Mouse (Mus musculus): ENCODE results near the gene Asf1b. TPM values are rescaled to one million over a fixed set of nuclear protein-coding genes. Genes with fewer than 3 reads are reported as not detected.
A peak's percentile ranks its signal among the peaks of the same experiment; 100 is the strongest.

The Asf1b gene
- total and polyA plus RNA-seq, 3 experiments = 62.2 to 101 (median 71.1) TPM

GRCm38 (mm10) chr8:83976101-83976630 lies 20.9 kb downstream of the Asf1b start:
- Histone ChIP-seq H3K4me2 (ENCODE audit: insufficient read depth, low read depth, poor library complexity, severe bottlenecking) (no peak overlapping the region), H3K36me3 (replicated peaks in 1 of 2; ENCODE audit: control insufficient read depth in 1 of 2, insufficient read depth in 1 of 2, low read length in 1 of 2) (peaks cover 5 to 31% of the 10 kb centered on the region in 2 experiments), H3K4me3 (replicated peaks in 1 of 3; ENCODE audit: low read depth in 2 of 3, low read length in 2 of 3, poor library complexity in 1 of 3) (no peak overlapping the region), H3K4me1 (ENCODE audit: control insufficient read depth in 1 of 2, insufficient read depth in 2 of 2) (peaks cover 14 to 54% of the 10 kb centered on the region in 2 experiments), H3K27me3 (replicated peaks) (no peaks in the 10 kb centered on the region), H3K27ac (ENCODE audit: insufficient read depth, low read depth) (no peak overlapping the region), H3K79me2 (replicated peaks; ENCODE audit: control insufficient read depth, extremely low read depth, insufficient read depth, poor library complexity, severe bottlenecking) (peaks cover 3% of the 10 kb centered on the region; the same call in 1 of the 2 replicates), H3K9me3 (replicated peaks; ENCODE audit: low read length) (no peaks in the 10 kb centered on the region), H3K9ac (ENCODE audit: insufficient read depth, low read depth) (no peak overlapping the region)
- in situ Hi-C loops (cut with MboI; ENCODE audit: low pct_ligation_motif_present, low pct_unique_long_range_greater_than_20kb, low sequenced_read_pairs) = no loop called here
- TF ChIP-seq SMC3 (IDR thresholded peaks at IDR 0.05; ENCODE audit: low read depth, low read length) = peak; percentile 40
- no peak for TF ChIP-seq EP300 (IDR thresholded peaks at IDR 0.05; ENCODE audit: low read length)
- TF ChIP-seq RAD21 (IDR thresholded peaks at IDR 0.05; ENCODE audit: low read depth, low read length) = peak; percentile 62
- peak; percentile 29 to 72; a peak in 2 of 4 replicates for TF ChIP-seq CTCF (conservative IDR thresholded peaks at IDR 0.05 in 1 of 2, IDR thresholded peaks at IDR 0.05 in 1 of 2; ENCODE audit: low read depth in 2 of 2, low read length in 2 of 2)
- TF ChIP-seq ZC3H11A (IDR thresholded peaks at IDR 0.05; ENCODE audit: low read depth, low read length) = no peak
- no peak for TF ChIP-seq JUN (IDR thresholded peaks at IDR 0.05; ENCODE audit: insufficient read depth, low read depth, low read length)
- TF ChIP-seq ETS1 (conservative IDR thresholded peaks at IDR 0.05; ENCODE audit: low read depth, low read length) = no peak
- no peak for TF ChIP-seq MAX (IDR thresholded peaks at IDR 0.05; ENCODE audit: low read length)
- dilution Hi-C loops (cut with MboI; ENCODE audit: extremely low pct_ligation_motif_present, extremely low pct_unique_long_range_greater_than_20kb, low sequenced_read_pairs) = no loop called here
- no peak for DNase-seq (ENCODE audit: extremely low read depth)

GRCm38 (mm10) chr8:83976779-83977350 lies 21.6 kb downstream of the Asf1b start:
- dilution Hi-C loops (cut with MboI; ENCODE audit: extremely low pct_ligation_motif_present, extremely low pct_unique_long_range_greater_than_20kb, low sequenced_read_pairs) = no loop called here
- H3K27ac ChIP-seq (ENCODE audit: insufficient read depth, low read depth) = no peak overlapping the region
- peaks cover 7 to 48% of the 10 kb centered on the region in 2 experiments for H3K4me1 ChIP-seq (ENCODE audit: control insufficient read depth in 1 of 2, insufficient read depth in 2 of 2)
- H3K9ac ChIP-seq (ENCODE audit: insufficient read depth, low read depth) = no peak overlapping the region
- no peaks in the 10 kb centered on the region for H3K9me3 ChIP-seq (replicated peaks; ENCODE audit: low read length)
- DNase-seq (ENCODE audit: extremely low read depth) = no peak
- peaks cover 11 to 32% of the 10 kb centered on the region in 2 experiments for H3K36me3 ChIP-seq (replicated peaks in 1 of 2; ENCODE audit: control insufficient read depth in 1 of 2, insufficient read depth in 1 of 2, low read length in 1 of 2)
- in situ Hi-C loops (cut with MboI; ENCODE audit: low pct_ligation_motif_present, low pct_unique_long_range_greater_than_20kb, low sequenced_read_pairs) = no loop called here
- no peak overlapping the region for H3K4me2 ChIP-seq (ENCODE audit: insufficient read depth, low read depth, poor library complexity, severe bottlenecking)
- H3K4me3 ChIP-seq (replicated peaks in 1 of 3; ENCODE audit: low read depth in 2 of 3, low read length in 2 of 3, poor library complexity in 1 of 3) = no peak overlapping the region
- peaks cover 3% of the 10 kb centered on the region; the same call in 1 of the 2 replicates for H3K79me2 ChIP-seq (replicated peaks; ENCODE audit: control insufficient read depth, extremely low read depth, insufficient read depth, poor library complexity, severe bottlenecking)
- no peaks in the 10 kb centered on the region for H3K27me3 ChIP-seq (replicated peaks)
- TF ChIP-seq HCFC1 (IDR thresholded peaks at IDR 0.05; ENCODE audit: low read depth, low read length) (no peak), CTCF (conservative IDR thresholded peaks at IDR 0.05 in 1 of 2, IDR thresholded peaks at IDR 0.05 in 1 of 2; ENCODE audit: low read depth in 2 of 2, low read length in 2 of 2) (peak in 1 of 2 experiments; percentile 33; a peak in 2 of 4 replicates)

- in situ Hi-C loops (cut with MboI; ENCODE audit: low pct_ligation_motif_present, low pct_unique_long_range_greater_than_20kb, low sequenced_read_pairs) = no loop called here
- no peak for DNase-seq (ENCODE audit: extremely low read depth)
- H3K36me3 ChIP-seq (replicated peaks in 1 of 2; ENCODE audit: control insufficient read depth in 1 of 2, insufficient read depth in 1 of 2, low read length in 1 of 2) = peaks cover 14 to 39% of the 10 kb centered on the region in 2 experiments
- peaks cover 7 to 44% of the 10 kb centered on the region in 2 experiments for H3K4me1 ChIP-seq (ENCODE audit: control insufficient read depth in 1 of 2, insufficient read depth in 2 of 2)
- H3K27ac ChIP-seq (ENCODE audit: insufficient read depth, low read depth) = no peak overlapping the region
- H3K27me3 ChIP-seq (replicated peaks) = no peaks in the 10 kb centered on the region
- no peak overlapping the region for H3K9ac ChIP-seq (ENCODE audit: insufficient read depth, low read depth)
- H3K9me3 ChIP-seq (replicated peaks; ENCODE audit: low read length) = no peaks in the 10 kb centered on the region
- no peak overlapping the region for H3K4me3 ChIP-seq (replicated peaks in 1 of 3; ENCODE audit: low read depth in 2 of 3, low read length in 2 of 3, poor library complexity in 1 of 3)
- TF ChIP-seq MYC (IDR thresholded peaks at IDR 0.05; ENCODE audit: low read depth, low read length) (no peak), ZNF384 (IDR thresholded peaks at IDR 0.05; ENCODE audit: low read depth, low read length) (no peak), NELFE (IDR thresholded peaks at IDR 0.05; ENCODE audit: low read depth, low read length) (no peak), TCF12 (IDR thresholded peaks at IDR 0.05; ENCODE audit: low read depth, low read length) (no peak), UBTF (IDR thresholded peaks at IDR 0.05; ENCODE audit: low read depth, low read length) (no peak), USF2 (conservative IDR thresholded peaks at IDR 0.05; ENCODE audit: low read depth, low read length) (no peak), RCOR1 (conservative IDR thresholded peaks at IDR 0.05; ENCODE audit: low read depth, low read length) (no peak), CHD2 (IDR thresholded peaks at IDR 0.05; ENCODE audit: low read length) (no peak)
- dilution Hi-C loops (cut with MboI; ENCODE audit: extremely low pct_ligation_motif_present, extremely low pct_unique_long_range_greater_than_20kb, low sequenced_read_pairs) = no loop called here
- H3K4me2 ChIP-seq (ENCODE audit: insufficient read depth, low read depth, poor library complexity, severe bottlenecking) = no peak overlapping the region
- peaks cover 3% of the 10 kb centered on the region; the same call in 1 of the 2 replicates for H3K79me2 ChIP-seq (replicated peaks; ENCODE audit: control insufficient read depth, extremely low read depth, insufficient read depth, poor library complexity, severe bottlenecking)
Observed at GRCm38 (mm10) chr8:83977646-83978045, 22.3 kb downstream of the Asf1b start.
